Mouse (Mus musculus) stomach, embryonic 16.5 days (tissue): ENCODE measurements around the gene Mcu. TPM values are rescaled to one million over a fixed set of nuclear protein-coding genes. Genes with fewer than 3 reads are reported as not detected.

Source experiments
- ATAC-seq: fragments of 200-750 bp; cut with Nextera tagmentation; 2 replicates; pipeline ENCODE4 v1.8.0; 2017; ENCODE audit warnings: moderate number of reproducible peaks, moderate TSS enrichment; ENCODE audit not compliant: insufficient read depth, low FRiP score
- H3K27ac ChIP-seq: fragments of 300-500 bp; sonication (generic); 2 replicates; pipeline ENCODE4 v1.5.1; 2014; ENCODE audit warnings: low read length
- H3K27me3 ChIP-seq: fragments of 300-500 bp; sonication (generic); 2 replicates; pipeline ENCODE4 v1.6.1; 2014; ENCODE audit warnings: low read length, control low read depth, mixed read lengths; ENCODE audit not compliant: control insufficient read depth, insufficient read depth
- H3K36me3 ChIP-seq: fragments of 300-500 bp; sonication (generic); 2 replicates; pipeline ENCODE4 v1.6.1; 2014; ENCODE audit warnings: low read length; ENCODE audit not compliant: control insufficient read depth, insufficient read depth
- H3K4me1 ChIP-seq: fragments of 300-500 bp; sonication (generic); 2 replicates; pipeline ENCODE4 v1.6.1; 2014; ENCODE audit warnings: low read length, control low read depth, mixed read lengths; ENCODE audit not compliant: control insufficient read depth, insufficient read depth
- H3K4me2 ChIP-seq: fragments of 300-500 bp; sonication (generic); 2 replicates; pipeline ENCODE4 v1.6.1; 2014; ENCODE audit warnings: low read depth, low read length, mixed read lengths
- H3K4me3 ChIP-seq: fragments of 300-500 bp; sonication (generic); replicated peaks from 2 replicates; pipeline ENCODE4 v1.5.1; 2014; ENCODE audit warnings: mild to moderate bottlenecking, low read length
- H3K9ac ChIP-seq: fragments of 300-500 bp; sonication (generic); 2 replicates; pipeline ENCODE4 v1.6.1; 2014; ENCODE audit warnings: low read length
- H3K9me3 ChIP-seq: fragments of 300-500 bp; sonication (generic); replicated peaks from 2 replicates; pipeline ENCODE4 v1.6.1; 2016; ENCODE audit warnings: low read length, control low read depth; ENCODE audit not compliant: control insufficient read depth
- WGBS: fragments of 180-500 bp; shearing (Covaris S2); extraction: QIAGEN DNeasy Blood & Tissue Kit; methylation state at CpG from one replicate; pipeline ENCODE4 v1.1.7; 2014; 5-methylcytosine and 5-hydroxymethylcytosine counted together
- polyA plus RNA-seq: library from polyadenylated mRNA; unstranded; fragments of >200 nt; fragmentation: Nextera tagmentation; extraction: Ambion mirVana; gene quantifications from 2 replicates; pipeline ENCODE4 v1.2.1, GENCODE M21; 2015

Mcu gene
- polyA plus RNA-seq, 1 experiment from 2014 or later, result 60.0 TPM

DNA sequence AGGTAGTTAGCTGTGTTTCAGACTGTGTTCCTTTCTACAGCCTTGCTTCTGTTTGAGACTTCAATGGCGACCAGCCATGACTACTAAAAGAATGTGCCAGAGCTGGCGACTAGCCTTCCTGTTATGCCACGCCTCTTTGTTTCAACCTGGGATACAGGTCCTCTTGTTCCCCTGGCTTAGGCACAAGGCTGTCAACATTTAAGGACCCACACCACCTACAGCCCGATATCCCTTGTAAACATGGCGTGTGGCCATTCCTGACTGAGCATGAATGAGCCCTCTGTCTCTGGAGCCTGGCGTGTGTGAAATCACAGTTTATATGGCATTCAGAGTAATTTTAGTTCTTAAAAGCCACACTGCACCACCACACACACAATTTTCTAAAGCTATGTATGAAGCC is 154.2 kb downstream of the Mcu start:
- Histone ChIP-seq H3K4me1 (no peaks in the 10 kb centered on the region), H3K4me2 (no peak overlapping the region), H3K36me3 (0 out of 2 replicates have a peak, but pooled peaks cover 3% of the 10 kb centered on the region), H3K27me3 (no peaks in the 10 kb centered on the region), H3K9ac (no peak overlapping the region), H3K27ac (no peak overlapping the region), H3K4me3 (no peak overlapping the region), H3K9me3 (no peaks in the 10 kb centered on the region)
- WGBS, result 85% methylated on average over 6 of the region's 6 CpGs
- ATAC-seq, result no peak

DNA sequence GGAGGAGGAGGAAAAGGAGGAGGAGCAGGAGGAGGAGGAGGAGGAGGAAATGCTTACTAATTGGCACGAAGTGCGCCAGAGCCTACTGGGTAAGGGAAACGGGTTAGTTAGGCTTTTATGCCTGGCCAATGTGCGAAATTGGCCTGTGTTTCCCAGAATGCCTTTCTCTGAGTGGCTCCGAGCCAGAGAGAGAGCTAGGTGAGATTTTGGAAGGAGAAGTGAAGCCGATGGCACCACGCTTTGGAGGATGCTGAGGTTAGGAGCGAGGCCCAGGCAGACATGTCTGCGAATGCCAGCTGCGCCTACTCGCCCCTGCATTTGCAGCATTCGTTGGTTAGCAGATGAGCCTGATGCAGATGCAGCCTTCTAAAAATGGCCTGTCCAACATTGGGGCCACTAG is 156.7 kb downstream of the Mcu start:
- Histone ChIP-seq H3K36me3 (peaks cover 4% of the 10 kb centered on the region; the same call in 1 of the 2 replicates), H3K4me3 (no peak overlapping the region), H3K27me3 (no peaks in the 10 kb centered on the region), H3K9me3 (no peaks in the 10 kb centered on the region), H3K9ac (no peak overlapping the region), H3K4me2 (no peak overlapping the region), H3K4me1 (no peaks in the 10 kb centered on the region), H3K27ac (no peak overlapping the region)
- WGBS, result 86% methylated on average over 12 of the region's 12 CpGs
- no peak for ATAC-seq

DNA sequence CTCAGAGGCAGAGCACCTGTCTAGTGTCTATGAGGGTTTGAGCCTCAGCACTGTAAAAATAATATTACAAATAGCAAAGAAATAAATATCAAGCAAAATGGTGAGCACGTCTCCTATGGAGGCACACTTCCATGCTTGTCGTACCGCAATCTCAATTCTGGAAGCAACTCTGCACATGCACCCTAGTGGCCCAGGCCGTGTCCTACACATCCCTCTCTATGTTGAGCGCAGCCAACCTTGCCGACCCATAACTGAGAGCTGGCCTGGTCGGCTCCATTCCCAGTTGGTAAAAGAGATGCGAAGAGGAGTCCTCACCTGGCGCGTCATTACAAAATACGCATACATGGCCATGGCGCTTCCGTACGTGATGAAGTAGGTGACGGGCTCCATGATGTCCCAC is 161.9 kb downstream of the Mcu start:
- Histone ChIP-seq H3K4me3 (no peak overlapping the region), H3K4me2 (no peak overlapping the region), H3K9ac (no peak overlapping the region), H3K9me3 (no peaks in the 10 kb centered on the region), H3K27me3 (no peaks in the 10 kb centered on the region), H3K4me1 (no peaks in the 10 kb centered on the region), H3K27ac (no peak overlapping the region), H3K36me3 (peaks cover 6% of the 10 kb centered on the region; the same call in 1 of the 2 replicates)
- 98% methylated on average over 15 of the region's 15 CpGs for WGBS
- no peak for ATAC-seq

DNA sequence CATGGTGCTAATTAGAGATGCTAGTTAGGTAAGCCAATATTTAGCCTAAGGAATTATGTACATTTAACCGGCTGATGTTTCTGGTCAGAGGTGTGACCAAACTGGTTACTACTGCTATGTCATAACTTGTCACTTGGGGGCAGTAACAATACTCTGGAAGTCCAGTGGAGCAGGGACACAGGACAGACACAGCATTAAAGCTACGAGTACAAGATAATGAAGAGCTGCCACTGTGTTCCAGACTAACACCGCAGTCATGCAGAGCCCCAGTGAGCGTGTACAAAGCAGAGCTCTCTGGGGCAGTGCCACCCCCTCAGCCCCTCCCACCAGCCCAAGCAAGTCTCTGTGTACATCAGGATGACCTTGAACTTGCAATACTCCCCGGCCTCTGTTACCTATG is 164.7 kb downstream of the Mcu start:
- Histone ChIP-seq H3K27ac (no peak overlapping the region), H3K27me3 (no peaks in the 10 kb centered on the region), H3K9ac (no peak overlapping the region), H3K4me2 (no peak overlapping the region), H3K4me3 (no peak overlapping the region), H3K9me3 (no peaks in the 10 kb centered on the region), H3K36me3 (peaks cover 3% of the 10 kb centered on the region; the same call in 1 of the 2 replicates), H3K4me1 (no peaks in the 10 kb centered on the region)
- WGBS, result 47% methylated on average over 5 of the region's 5 CpGs
- ATAC-seq, result peak; percentile 44; the same call in 1 of the 2 replicates

DNA sequence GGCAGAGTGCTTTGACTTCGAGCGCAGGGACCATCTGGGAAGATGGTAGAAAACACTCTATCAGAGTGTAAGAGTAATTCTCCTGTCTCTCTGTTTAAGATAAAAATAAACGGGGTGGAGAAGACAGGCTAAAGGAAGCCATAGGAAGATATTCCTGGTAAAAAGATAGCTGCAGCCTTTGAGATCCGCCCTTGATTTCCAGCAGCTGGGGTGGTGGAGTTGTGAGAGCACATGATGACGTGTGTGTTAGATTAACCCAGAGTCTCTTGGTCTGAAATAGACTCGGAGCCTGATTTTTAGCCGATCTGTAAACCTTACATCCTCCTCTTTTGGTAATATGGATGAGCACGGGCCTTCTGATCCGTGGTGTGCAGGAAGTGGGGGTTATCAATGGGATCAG is 168.9 kb downstream of the Mcu start:
- 70% methylated on average over 9 of the region's 9 CpGs for WGBS
- no peaks in the 10 kb centered on the region for H3K4me1 ChIP-seq
- H3K9me3 ChIP-seq, result no peaks in the 10 kb centered on the region
- H3K27ac ChIP-seq, result no peak overlapping the region
- H3K36me3 ChIP-seq, result no peaks in the 10 kb centered on the region
- H3K4me3 ChIP-seq, result no peak overlapping the region
- H3K4me2 ChIP-seq, result no peak overlapping the region
- H3K27me3 ChIP-seq, result no peaks in the 10 kb centered on the region
- no peak for ATAC-seq
- no peak overlapping the region for H3K9ac ChIP-seq

DNA sequence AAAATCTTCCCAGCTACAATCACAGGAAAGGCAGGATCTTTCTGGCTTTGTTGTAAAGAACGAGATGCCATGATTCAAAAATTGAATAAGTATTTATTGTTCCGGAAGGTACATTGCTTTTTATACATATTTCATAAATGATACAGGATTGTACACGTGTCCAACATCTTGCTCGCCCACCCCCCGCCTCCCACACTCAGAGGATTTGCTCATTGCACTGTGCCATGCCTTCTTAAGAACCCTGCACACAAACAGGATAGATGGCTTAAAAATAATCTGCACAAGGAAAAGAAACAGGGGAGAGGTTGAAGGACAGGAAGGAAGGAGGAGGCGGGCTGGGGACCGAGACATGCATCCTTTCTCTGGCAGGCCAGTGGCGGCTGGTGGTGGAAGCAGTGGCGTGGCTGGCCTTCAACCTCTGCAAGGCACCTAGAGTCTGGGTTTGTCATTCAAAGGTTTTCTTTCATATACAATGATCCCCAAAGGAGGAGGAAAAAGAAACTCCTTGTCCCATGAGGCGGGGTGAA is 169.5 kb downstream of the Mcu start:
- no peak for ATAC-seq
- H3K36me3 ChIP-seq, result no peaks in the 10 kb centered on the region
- 86% methylated on average over 10 of the region's 10 CpGs for WGBS
- H3K4me1 ChIP-seq, result no peaks in the 10 kb centered on the region
- H3K27ac ChIP-seq, result no peak overlapping the region
- no peak overlapping the region for H3K4me2 ChIP-seq
- H3K9ac ChIP-seq, result no peak overlapping the region
- H3K4me3 ChIP-seq, result no peak overlapping the region
- H3K27me3 ChIP-seq, result no peaks in the 10 kb centered on the region
- H3K9me3 ChIP-seq, result no peaks in the 10 kb centered on the region

DNA sequence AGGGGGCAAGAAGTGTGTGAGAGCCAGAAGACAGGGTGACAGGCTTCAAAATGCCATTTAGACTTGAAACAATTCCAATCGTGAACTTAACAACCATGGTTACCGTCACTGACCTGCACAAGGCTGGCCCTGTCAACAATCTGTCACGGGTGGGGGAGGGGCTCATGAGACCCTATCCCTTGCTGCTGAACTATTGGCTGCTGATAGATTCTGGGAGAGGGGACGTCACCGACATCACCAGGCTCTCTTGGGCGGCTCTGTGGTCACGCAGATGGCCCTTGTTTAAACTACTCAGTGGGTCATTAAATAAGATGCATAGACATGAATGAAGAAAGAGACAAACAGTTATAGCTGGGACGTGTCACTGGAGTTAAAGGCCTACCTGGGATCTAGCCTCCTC is 171.9 kb downstream of the Mcu start:
- Histone ChIP-seq H3K36me3 (no peaks in the 10 kb centered on the region), H3K4me2 (no peak overlapping the region), H3K4me1 (peaks cover 4% of the 10 kb centered on the region; the same call in 1 of the 2 replicates), H3K9ac (no peak overlapping the region), H3K27ac (no peak overlapping the region), H3K27me3 (no peaks in the 10 kb centered on the region), H3K9me3 (no peaks in the 10 kb centered on the region), H3K4me3 (no peak overlapping the region)
- no peak for ATAC-seq
- WGBS, result 37% methylated on average over 8 of the region's 8 CpGs

DNA sequence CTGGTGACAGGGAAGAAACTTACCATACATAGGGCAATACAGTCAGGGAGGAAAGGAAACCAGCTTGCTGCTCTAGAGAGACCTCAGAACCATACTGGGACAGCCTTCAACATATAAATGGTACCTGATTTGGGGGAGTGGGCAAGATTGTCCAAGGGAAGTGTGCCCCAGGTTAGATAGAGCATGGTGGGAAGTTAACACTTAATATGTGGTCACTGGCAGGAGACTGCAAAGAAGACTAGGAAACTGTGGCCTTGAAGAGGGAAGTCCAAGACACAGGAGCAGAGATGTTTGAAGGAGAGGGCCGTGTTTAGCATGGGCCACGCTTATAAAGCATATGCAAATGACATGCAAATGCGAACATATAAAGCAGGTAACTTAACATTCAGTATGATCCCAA is 172.4 kb downstream of the Mcu start:
- no peak overlapping the region for H3K4me2 ChIP-seq
- 65% methylated on average over 3 of the region's 3 CpGs for WGBS
- no peak overlapping the region for H3K9ac ChIP-seq
- H3K36me3 ChIP-seq, result no peaks in the 10 kb centered on the region
- no peaks in the 10 kb centered on the region for H3K27me3 ChIP-seq
- no peak overlapping the region for H3K4me3 ChIP-seq
- H3K27ac ChIP-seq, result no peak overlapping the region
- no peaks in the 10 kb centered on the region for H3K9me3 ChIP-seq
- ATAC-seq, result no peak
- peaks cover 6% of the 10 kb centered on the region; the same call in 1 of the 2 replicates for H3K4me1 ChIP-seq

DNA sequence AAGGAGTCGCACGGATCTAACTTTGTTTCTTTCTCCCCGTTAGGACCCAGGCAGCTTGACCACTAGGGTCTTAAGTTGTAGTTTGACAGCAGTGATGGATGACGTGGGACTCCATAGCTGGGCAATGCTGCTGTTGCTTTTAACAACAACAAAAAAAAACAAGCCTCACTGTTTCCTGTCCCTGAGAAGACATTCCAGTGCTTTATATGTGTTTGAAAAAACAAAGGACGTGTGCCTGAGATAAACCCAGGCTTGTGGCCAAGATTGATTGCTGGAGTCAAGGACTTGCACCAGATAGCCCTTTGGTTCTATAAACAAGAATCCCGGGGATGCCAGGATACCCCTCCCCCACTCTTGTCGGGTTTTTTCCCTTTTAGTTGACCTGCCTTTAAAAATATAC is 173.3 kb downstream of the Mcu start:
- Histone ChIP-seq H3K4me3 (no peak overlapping the region), H3K36me3 (no peaks in the 10 kb centered on the region), H3K9me3 (no peaks in the 10 kb centered on the region), H3K4me2 (no peak overlapping the region), H3K4me1 (peaks cover 6% of the 10 kb centered on the region; the same call in 1 of the 2 replicates), H3K27ac (no peak overlapping the region), H3K9ac (no peak overlapping the region), H3K27me3 (no peaks in the 10 kb centered on the region)
- ATAC-seq, result no peak
- WGBS, result 8% methylated on average over 7 of the region's 7 CpGs
